Mouse (Mus musculus): ENCODE data around the gene Nkpd1.

GRCm38 (mm10) chr7:19485488-19485887 is 32.1 kb upstream of the Nkpd1 start:
- TF ChIP-seq EP300 (IDR thresholded peaks at IDR 0.05; ENCODE audit: insufficient read depth, low read depth, low read length) (no peak), CTCF (IDR thresholded peaks at IDR 0.05) (no peak), POLR2A (IDR thresholded peaks at IDR 0.05; ENCODE audit: insufficient read depth, low read depth, low read length) (no peak)
